Mouse (Mus musculus) CD4-positive, CD25-positive, alpha-beta regulatory T cell, adult 4 months (primary cell): ENCODE data around the gene Ms4a6c. TPM values are rescaled to one million over a fixed set of nuclear protein-coding genes. Genes with fewer than 3 reads are reported as not detected.
A peak's percentile ranks its signal among the peaks of the same experiment; 100 is the strongest.
"Not testable (repeated sequence)": the region's sequence is repeated elsewhere in the genome, so short reads cannot be mapped to it uniquely, and the experiment has no call there.

ENCODE experiments used
- ATAC-seq: one replicate; pipeline ENCODE4 v1.8.0; 2017
- polyA plus RNA-seq, 2 experiments: library from polyadenylated mRNA; unstranded; fragments of 100-300 nt; shearing (Covaris generic); gene quantifications; one replicate each; pipeline ENCODE4 v1.2.1; 2017

Gene Ms4a6c
- polyA plus RNA-seq, 2 experiments from 2014 or later, result 13.4 to 20.1 TPM

DNA sequence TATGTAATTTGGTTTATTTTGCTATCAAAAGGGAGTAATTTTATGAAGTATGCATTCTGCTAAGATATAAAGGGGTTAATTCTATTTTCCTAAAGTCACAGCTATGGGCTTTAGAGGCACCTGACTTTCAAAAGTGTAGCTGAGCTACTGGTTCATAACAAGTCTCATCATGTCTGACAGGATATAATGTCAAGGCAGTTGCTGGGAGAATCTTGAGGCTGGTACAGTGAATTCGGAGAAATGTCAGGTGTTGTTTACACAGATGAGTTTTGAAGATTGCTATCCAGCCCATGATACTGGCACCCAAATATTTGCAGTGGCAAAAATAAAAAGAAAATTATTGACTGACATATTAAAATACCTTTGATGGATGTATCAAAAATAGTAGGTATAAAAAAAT, 35.7 kb downstream of the Ms4a6c start:
- ATAC-seq, result peak; percentile 61

DNA sequence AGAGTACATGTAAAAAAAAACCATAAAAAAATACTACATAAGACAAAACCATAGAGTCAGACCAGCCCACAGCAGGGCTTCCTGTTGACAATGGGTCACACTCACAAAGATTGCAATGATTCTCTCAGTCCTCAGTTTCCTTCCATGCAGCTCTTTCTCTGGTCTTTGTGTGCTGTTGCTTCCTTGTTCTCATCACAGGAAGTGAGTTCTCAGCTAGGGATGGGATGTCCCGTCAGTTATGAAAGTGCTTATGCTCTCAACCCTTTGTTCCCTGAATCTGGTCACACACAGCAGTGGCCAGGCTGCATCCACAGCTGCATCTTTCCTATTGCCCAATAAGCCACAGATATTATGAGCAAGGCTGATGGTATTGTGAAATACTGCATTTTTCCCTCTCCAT, 44.3 kb downstream of the Ms4a6c start:
- ATAC-seq, result peak; percentile 60

DNA sequence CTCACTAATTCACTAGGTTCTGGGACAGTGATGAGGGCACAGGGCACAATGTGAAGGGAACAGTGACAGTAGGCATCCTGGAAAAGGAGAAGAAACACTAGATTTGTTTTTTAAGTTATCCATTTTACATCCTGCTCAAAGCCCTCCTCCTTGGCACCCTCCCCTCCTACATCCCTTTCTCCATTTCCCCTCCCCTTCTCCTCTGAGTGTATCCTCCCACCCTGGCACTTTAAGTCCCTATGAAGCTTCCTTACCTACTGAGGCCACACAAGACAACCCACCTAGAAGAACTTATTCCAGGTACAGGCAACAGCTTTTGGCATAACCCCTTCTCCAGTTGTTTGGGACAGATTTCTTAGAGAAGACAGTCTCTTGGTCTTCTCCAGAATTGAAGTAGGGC, 47.1 kb downstream of the Ms4a6c start, which contains the start of gene Ms4a6b:
Gene Ms4a6b (plus strand): TSS at position 267 of the 400 bp plus-strand sequence.
- peak; percentile 27 for ATAC-seq

DNA sequence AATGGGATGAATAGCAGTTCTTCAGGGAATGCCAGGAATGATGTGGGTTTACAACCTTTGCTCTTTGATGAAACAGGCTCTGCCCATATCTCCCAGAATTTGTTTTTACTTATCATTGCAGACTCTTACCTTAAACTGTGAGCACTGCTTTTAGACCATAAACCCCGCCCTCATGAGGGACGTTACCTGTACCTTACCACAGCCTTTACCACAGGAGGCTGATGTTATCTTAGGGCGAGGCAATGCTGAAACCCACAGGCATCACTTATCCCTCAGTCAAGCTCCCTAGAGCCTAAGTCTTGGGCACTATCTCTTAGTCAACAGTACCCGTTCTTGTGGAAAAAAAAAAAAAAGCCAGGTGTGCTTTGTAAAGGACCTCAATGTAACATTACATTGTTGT, 47.7 kb downstream of the Ms4a6c start:
- peak; percentile 62 for ATAC-seq

DNA sequence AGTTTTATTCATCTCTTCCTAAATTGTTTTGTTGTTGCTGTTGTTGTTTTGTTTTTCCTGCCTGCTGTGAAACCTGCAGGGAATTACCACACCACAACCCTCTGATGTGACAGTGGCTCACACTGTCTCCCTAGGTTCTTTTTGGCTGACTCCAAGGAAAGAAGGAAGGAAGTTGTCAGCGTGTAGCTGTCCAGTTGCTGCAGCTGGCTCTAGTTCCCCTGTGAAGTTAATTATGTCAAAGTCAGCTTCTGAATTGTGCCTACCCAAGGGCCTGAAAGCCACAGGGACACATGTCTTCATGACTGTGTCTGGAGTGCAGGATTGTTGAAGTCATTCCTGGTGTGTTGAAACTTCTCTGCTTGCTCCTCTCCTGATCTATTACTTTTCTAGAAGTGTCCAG, 48.2 kb downstream of the Ms4a6c start:
- not testable (repeated sequence) for ATAC-seq

DNA sequence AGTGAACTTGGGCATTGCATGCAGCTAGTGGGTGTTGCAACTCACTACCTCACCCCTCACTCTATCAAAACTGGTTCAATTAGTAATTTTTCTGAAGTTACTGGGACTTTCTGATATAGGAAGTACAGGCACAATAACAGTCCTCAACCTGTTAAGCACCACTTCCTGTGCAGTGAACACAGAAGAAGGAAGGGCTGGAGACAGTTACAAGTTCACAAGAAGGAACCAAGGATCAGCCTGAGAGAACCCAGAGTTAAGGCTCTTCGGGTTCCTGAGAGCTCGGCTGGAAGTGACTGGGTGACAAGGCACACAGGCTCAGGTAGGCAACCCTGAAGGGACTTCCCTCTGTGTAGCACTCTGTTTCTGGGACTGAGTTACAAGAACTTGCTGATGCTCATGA, 49.2 kb downstream of the Ms4a6c start:
- ATAC-seq, result peak; percentile 39

DNA sequence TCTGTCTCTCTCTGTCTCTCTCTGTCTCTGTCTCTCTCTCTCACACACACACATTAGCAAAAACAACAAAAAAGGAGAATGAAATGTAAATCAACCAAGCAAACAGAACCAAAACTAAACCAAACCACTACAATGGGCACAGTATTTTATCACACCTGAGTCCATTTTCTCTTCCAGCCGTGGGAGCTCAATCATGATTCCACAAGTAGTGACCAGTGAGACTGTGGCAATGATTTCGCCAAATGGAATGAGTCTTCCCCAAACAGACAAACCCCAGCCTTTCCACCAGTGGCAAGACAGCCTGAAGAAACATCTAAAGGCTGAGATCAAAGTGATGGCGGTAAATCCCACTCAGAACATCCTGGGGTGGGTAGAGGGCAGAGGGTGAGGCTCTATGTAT, 51.0 kb downstream of the Ms4a6c start:
- ATAC-seq, result no peak

Other genes starting within 250 kb of the Ms4a6c start
- not detected for gene Ms4a12, start 236.9 kb upstream of the Ms4a6c start, polyA plus RNA-seq
- gene Ms4a1, start 203.1 kb upstream of the Ms4a6c start, polyA plus RNA-seq, result 10 to 100 TPM in 1 of 2 experiments, under 1 TPM in 1; 0.12 to 21.1 TPM
- gene Ms4a5, start 185.5 kb upstream of the Ms4a6c start, polyA plus RNA-seq, result not detected
- gene Ms4a14, start 154.9 kb upstream of the Ms4a6c start, polyA plus RNA-seq, result not detected
- not detected for gene Ms4a7, start 133.2 kb upstream of the Ms4a6c start, polyA plus RNA-seq
- 1 to 10 TPM in 1 of 2 experiments, under 1 TPM in 1; 0.84 to 1.8 TPM for gene Ms4a4a, start 93.8 kb upstream of the Ms4a6c start, polyA plus RNA-seq
- 10 to 100 TPM; 61.4 to 84.8 TPM for gene Ms4a4c, start 64.6 kb upstream of the Ms4a6c start, polyA plus RNA-seq
- 1,000 to 10,000 TPM; 2,426 to 2,599 TPM for gene Ms4a4b, start 25.8 kb upstream of the Ms4a6c start, polyA plus RNA-seq
- 100 to 1,000 TPM; 420 to 532 TPM for gene Gm8369, start 16.6 kb downstream of the Ms4a6c start, polyA plus RNA-seq
- gene Ms4a6b, start 47.1 kb downstream of the Ms4a6c start, polyA plus RNA-seq, result 1,000 to 10,000 TPM; 1,239 to 1,299 TPM
- 1 to 10 TPM; 3.9 to 6.3 TPM for gene Ms4a4d, start 67.4 kb downstream of the Ms4a6c start, polyA plus RNA-seq
- 10 to 100 TPM in 1 of 2 experiments, 1 to 10 TPM in 1; 8.9 to 10.9 TPM for gene Ms4a6d, start 135.5 kb downstream of the Ms4a6c start, polyA plus RNA-seq
- gene Ms4a2, start 154.4 kb downstream of the Ms4a6c start, polyA plus RNA-seq, result not detected
- gene Ms4a3, start 171.5 kb downstream of the Ms4a6c start, polyA plus RNA-seq, result not detected
- not detected for gene Oosp2, start 191.2 kb downstream of the Ms4a6c start, polyA plus RNA-seq
- not detected for gene Oosp1, start 221.8 kb downstream of the Ms4a6c start, polyA plus RNA-seq
- gene Oosp3, start 227.7 kb downstream of the Ms4a6c start, polyA plus RNA-seq, result not detected